Mouse (Mus musculus): ENCODE results near the gene Spint2. TPM values are rescaled to one million over a fixed set of nuclear protein-coding genes. Genes with fewer than 3 reads are reported as not detected.

Spint2 gene
- total RNA-seq, 1 experiment, result 202 TPM

- Histone ChIP-seq H3K4me3 (ENCODE audit: insufficient read depth in 1 of 2, low read depth in 1 of 2, low read length in 2 of 2, poor library complexity in 1 of 2, severe bottlenecking in 1 of 2) (0 out of 4 replicates have a peak overlapping the region, but pooled peaks of 1 of the 2 experiments have one; percentile 16), H3K27ac (ENCODE audit: insufficient read depth, low read depth, low read length, poor library complexity, severe bottlenecking) (no peak overlapping the region), H3K9me3 (ENCODE audit: control insufficient read depth, insufficient read depth, low read depth, low read length) (no peaks in the 10 kb centered on the region), H3K9ac (ENCODE audit: insufficient read depth, low read depth, low read length, poor library complexity, severe bottlenecking) (no peak overlapping the region), H3K36me3 (ENCODE audit: control insufficient read depth, insufficient read depth, low read length, poor library complexity, severe bottlenecking) (peaks cover 6% of the 10 kb centered on the region; the same call in 1 of the 2 replicates), H3K4me1 (ENCODE audit: control insufficient read depth in 2 of 2, insufficient read depth in 2 of 2, low read length in 2 of 2, poor library complexity in 1 of 2) (peaks cover 9 to 59% of the 10 kb centered on the region in 2 experiments; a peak in 3 of 4 replicates)
- TF ChIP-seq HCFC1 (IDR thresholded peaks at IDR 0.05; ENCODE audit: borderline replicate concordance, insufficient read depth, low read length) (no peak), ZNF384 (IDR thresholded peaks at IDR 0.05; ENCODE audit: low read depth, low read length) (no peak), CHD2 (IDR thresholded peaks at IDR 0.05; ENCODE audit: low read depth, low read length) (no peak), ZC3H11A (IDR thresholded peaks at IDR 0.05; ENCODE audit: borderline replicate concordance, low read depth, low read length) (no peak), MAFK (IDR thresholded peaks at IDR 0.05; ENCODE audit: insufficient read depth, low read depth, low read length) (no peak)
- DNase-seq (ENCODE audit: low read depth, low spot score), result no peak
- in situ Hi-C loops (cut with MboI; ENCODE audit: low sequenced_read_pairs in 2 of 2, unreplicated experiment in 2 of 2), result no loop called here
These were observed 33.3 kb upstream of the Spint2 start for GRCm38 (mm10) chr7:29314844-29315628.

GRCm38 (mm10) chr7:29313572-29314261, 32.0 kb upstream of the Spint2 start:
- in situ Hi-C loops (cut with MboI; ENCODE audit: low sequenced_read_pairs in 2 of 2, unreplicated experiment in 2 of 2), result no loop called here
- no peak for DNase-seq (ENCODE audit: low read depth, low spot score)
- Histone ChIP-seq H3K27ac (ENCODE audit: insufficient read depth, low read depth, low read length, poor library complexity, severe bottlenecking) (no peak overlapping the region), H3K9me3 (ENCODE audit: control insufficient read depth, insufficient read depth, low read depth, low read length) (no peaks in the 10 kb centered on the region), H3K9ac (ENCODE audit: insufficient read depth, low read depth, low read length, poor library complexity, severe bottlenecking) (no peak overlapping the region), H3K4me3 (ENCODE audit: insufficient read depth in 1 of 2, low read depth in 1 of 2, low read length in 2 of 2, poor library complexity in 1 of 2, severe bottlenecking in 1 of 2) (no peak overlapping the region), H3K36me3 (ENCODE audit: control insufficient read depth, insufficient read depth, low read length, poor library complexity, severe bottlenecking) (peaks cover 6% of the 10 kb centered on the region; the same call in 1 of the 2 replicates), H3K4me1 (ENCODE audit: control insufficient read depth in 2 of 2, insufficient read depth in 2 of 2, low read length in 2 of 2, poor library complexity in 1 of 2) (peaks cover 8 to 48% of the 10 kb centered on the region in 2 experiments; a peak in 3 of 4 replicates)
- TF ChIP-seq ZC3H11A (IDR thresholded peaks at IDR 0.05; ENCODE audit: borderline replicate concordance, low read depth, low read length) (no peak), CHD2 (IDR thresholded peaks at IDR 0.05; ENCODE audit: low read depth, low read length) (no peak), HCFC1 (IDR thresholded peaks at IDR 0.05; ENCODE audit: borderline replicate concordance, insufficient read depth, low read length) (no peak), ZNF384 (IDR thresholded peaks at IDR 0.05; ENCODE audit: low read depth, low read length) (no peak), MAFK (IDR thresholded peaks at IDR 0.05; ENCODE audit: insufficient read depth, low read depth, low read length) (no peak)

- Histone ChIP-seq H3K9ac (ENCODE audit: insufficient read depth, low read depth, low read length, poor library complexity, severe bottlenecking) (no peak overlapping the region), H3K36me3 (ENCODE audit: control insufficient read depth, insufficient read depth, low read length, poor library complexity, severe bottlenecking) (peaks cover 6% of the 10 kb centered on the region; the same call in 1 of the 2 replicates), H3K27ac (ENCODE audit: insufficient read depth, low read depth, low read length, poor library complexity, severe bottlenecking) (no peak overlapping the region), H3K4me1 (ENCODE audit: control insufficient read depth in 2 of 2, insufficient read depth in 2 of 2, low read length in 2 of 2, poor library complexity in 1 of 2) (peaks cover 5 to 47% of the 10 kb centered on the region in 2 experiments; a peak in 3 of 4 replicates), H3K4me3 (ENCODE audit: insufficient read depth in 1 of 2, low read depth in 1 of 2, low read length in 2 of 2, poor library complexity in 1 of 2, severe bottlenecking in 1 of 2) (no peak overlapping the region), H3K9me3 (ENCODE audit: control insufficient read depth, insufficient read depth, low read depth, low read length) (no peaks in the 10 kb centered on the region)
- in situ Hi-C loops (cut with MboI; ENCODE audit: low sequenced_read_pairs in 2 of 2, unreplicated experiment in 2 of 2), result no loop called here
- TF ChIP-seq ZNF384 (IDR thresholded peaks at IDR 0.05; ENCODE audit: low read depth, low read length) (no peak), HCFC1 (IDR thresholded peaks at IDR 0.05; ENCODE audit: borderline replicate concordance, insufficient read depth, low read length) (no peak), CHD2 (IDR thresholded peaks at IDR 0.05; ENCODE audit: low read depth, low read length) (no peak), MAFK (IDR thresholded peaks at IDR 0.05; ENCODE audit: insufficient read depth, low read depth, low read length) (no peak), ZC3H11A (IDR thresholded peaks at IDR 0.05; ENCODE audit: borderline replicate concordance, low read depth, low read length) (no peak)
- no peak for DNase-seq (ENCODE audit: low read depth, low spot score)
These were observed 31.3 kb upstream of the Spint2 start for GRCm38 (mm10) chr7:29313051-29313450.

- Histone ChIP-seq H3K36me3 (ENCODE audit: control insufficient read depth, insufficient read depth, low read length, poor library complexity, severe bottlenecking) (peaks cover 3% of the 10 kb centered on the region; the same call in 1 of the 2 replicates), H3K27ac (ENCODE audit: insufficient read depth, low read depth, low read length, poor library complexity, severe bottlenecking) (no peak overlapping the region), H3K9ac (ENCODE audit: insufficient read depth, low read depth, low read length, poor library complexity, severe bottlenecking) (no peak overlapping the region), H3K9me3 (ENCODE audit: control insufficient read depth, insufficient read depth, low read depth, low read length) (no peaks in the 10 kb centered on the region), H3K4me1 (ENCODE audit: control insufficient read depth in 2 of 2, insufficient read depth in 2 of 2, low read length in 2 of 2, poor library complexity in 1 of 2) (peaks cover 8 to 42% of the 10 kb centered on the region in 2 experiments), H3K4me3 (ENCODE audit: insufficient read depth in 1 of 2, low read depth in 1 of 2, low read length in 2 of 2, poor library complexity in 1 of 2, severe bottlenecking in 1 of 2) (peak overlapping the region; percentile 44 to 58; a peak in 3 of 4 replicates)
- TF ChIP-seq ZC3H11A (IDR thresholded peaks at IDR 0.05; ENCODE audit: borderline replicate concordance, low read depth, low read length) (no peak), ZNF384 (IDR thresholded peaks at IDR 0.05; ENCODE audit: low read depth, low read length) (no peak), HCFC1 (IDR thresholded peaks at IDR 0.05; ENCODE audit: borderline replicate concordance, insufficient read depth, low read length) (no peak)
- in situ Hi-C loops (cut with MboI; ENCODE audit: low sequenced_read_pairs in 2 of 2, unreplicated experiment in 2 of 2), result no loop called here
- no peak for DNase-seq (ENCODE audit: low read depth, low spot score)
These were observed 28.0 kb upstream of the Spint2 start for GRCm38 (mm10) chr7:29309749-29310148.

All from ES-E14 (cell line).